In the genomic region with DNA sequence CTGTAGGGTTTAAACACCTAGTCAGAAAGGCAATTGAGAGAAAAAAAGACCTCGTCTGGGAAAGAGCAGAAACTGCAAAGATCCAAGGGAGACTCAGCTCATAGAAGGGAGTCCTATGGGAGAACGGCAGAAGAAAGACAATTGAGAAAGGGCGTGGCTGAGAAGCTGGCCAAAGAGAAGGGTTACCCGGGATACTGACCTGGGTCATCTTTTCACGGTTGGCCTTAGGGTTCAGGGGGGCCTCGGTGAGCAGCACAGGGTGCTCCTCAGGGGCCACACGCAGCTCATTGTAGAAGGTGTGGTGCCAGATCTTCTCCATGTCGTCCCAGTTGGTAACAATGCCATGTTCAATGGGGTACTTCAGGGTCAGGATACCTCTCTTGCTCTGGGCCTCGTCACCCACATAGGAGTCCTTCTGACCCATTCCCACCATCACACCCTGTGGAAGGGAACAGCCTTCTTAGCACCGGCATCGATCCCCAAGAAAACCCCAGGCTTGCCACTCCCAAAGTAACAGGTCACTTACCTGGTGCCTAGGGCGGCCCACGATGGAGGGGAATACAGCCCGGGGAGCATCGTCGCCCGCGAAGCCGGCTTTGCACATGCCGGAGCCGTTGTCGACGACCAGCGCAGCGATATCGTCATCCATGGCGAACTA, we compare ENCODE assay signal across 9 mouse cellular contexts. TPM values are rescaled to one million over a fixed set of nuclear protein-coding genes. Genes with fewer than 3 reads are reported as not detected.
DNase-seq lines count a peak whose midpoint lies in the region; ATAC-seq and TF ChIP-seq lines count a peak whose summit lies in the region.
"Had no signal": no experiment of that assay in that cellular context is flagged by ENCODE, and none has a peak within 500 bp of the region (broad histone marks: within the 10 kb centered on the region; RNA-seq: fewer than 3 reads in every experiment).

No protein-coding gene starts in this region.

- peaks cover 66% of the 10 kb centered on the region for H3K4me1 ChIP-seq in kidney, embryonic 15.5 days
- peaks cover 37% of the 10 kb centered on the region for H3K4me1 ChIP-seq in heart, postnatal 0 days (ENCODE audit: control insufficient read depth, insufficient read depth)
- H3K4me1 ChIP-seq in midbrain, embryonic 10.5 days: peaks cover 50% of the 10 kb centered on the region

- peak overlapping the region; percentile 86 for H3K4me3 ChIP-seq in kidney, embryonic 15.5 days (replicated peaks)
- peak overlapping the region; percentile 99 for H3K4me3 ChIP-seq in heart, postnatal 0 days (ENCODE audit: low read depth, low read length)
- peak overlapping the region; percentile 100 for H3K4me3 ChIP-seq in midbrain, embryonic 10.5 days

- peak overlapping the region; percentile 72 for H3K4me2 ChIP-seq in kidney, embryonic 15.5 days
- peak overlapping the region; percentile 87 for H3K4me2 ChIP-seq in heart, postnatal 0 days (ENCODE audit: low read depth, low read length)

- DNase-seq in kidney, postnatal 10 days: no peak
- peak; percentile 55 for DNase-seq in R1 (ENCODE audit: low read depth, low spot score)
- no peak for DNase-seq in heart, postnatal 0 days (ENCODE audit: low spot score)
- no peak for DNase-seq in midbrain, embryonic 10.5 days (ENCODE audit: low spot score)
- DNase-seq in adrenal gland, postnatal 25 days: no peak
- DNase-seq in urinary bladder, adult 2 months (ENCODE audit: low spot score): no peak
- no peak for DNase-seq in kidney, postnatal 36 days

- no peaks in the 10 kb centered on the region for H3K27me3 ChIP-seq in kidney, embryonic 15.5 days
- H3K27me3 ChIP-seq in heart, postnatal 0 days (ENCODE audit: control insufficient read depth, insufficient read depth, low read length): no peaks in the 10 kb centered on the region
- peaks cover 8% of the 10 kb centered on the region; the same call in 1 of the 2 replicates for H3K27me3 ChIP-seq in midbrain, embryonic 10.5 days (ENCODE audit: low read depth, poor library complexity, severe bottlenecking)
- H3K27me3 ChIP-seq: Patski had no signal

- no peak for TF ChIP-seq EP300 in heart, postnatal 0 days (IDR thresholded peaks at IDR 0.05; ENCODE audit: low read depth)

- 3% methylated on average over 27 of the region's 27 CpGs for WGBS in kidney, embryonic 15.5 days
- under 1% methylated on average over 27 of the region's 27 CpGs for WGBS in heart, postnatal 0 days
- 9% methylated on average over 27 of the region's 27 CpGs for WGBS in midbrain, embryonic 10.5 days

- H3K36me3 ChIP-seq in kidney, embryonic 15.5 days: peaks cover 51% of the 10 kb centered on the region
- H3K36me3 ChIP-seq in heart, postnatal 0 days (replicated peaks; ENCODE audit: control insufficient read depth, insufficient read depth, low read length): peaks cover 51% of the 10 kb centered on the region
- H3K36me3 ChIP-seq in midbrain, embryonic 10.5 days: peaks cover 55% of the 10 kb centered on the region

- peak overlapping the region; percentile 100 for H3K9ac ChIP-seq in kidney, embryonic 15.5 days
- peak overlapping the region; percentile 100 for H3K9ac ChIP-seq in heart, postnatal 0 days (replicated peaks; ENCODE audit: low read depth, low read length)

- H3K27ac ChIP-seq in kidney, embryonic 15.5 days: peak overlapping the region; percentile 100
- H3K27ac ChIP-seq in heart, postnatal 0 days (ENCODE audit: low read depth): peak overlapping the region; percentile 100
- H3K27ac ChIP-seq in midbrain, embryonic 10.5 days (replicated peaks): peak overlapping the region; percentile 100

- no peak for TF ChIP-seq CTCF in heart, postnatal 0 days (IDR thresholded peaks at IDR 0.05; ENCODE audit: low read depth)

- ATAC-seq in kidney, embryonic 15.5 days (replicated peaks; ENCODE audit: low FRiP score): no peak
- no peak for ATAC-seq in heart, postnatal 0 days (ENCODE audit: insufficient read depth, low read depth)

- no peaks in the 10 kb centered on the region for H3K9me3 ChIP-seq in kidney, embryonic 15.5 days (replicated peaks)
- H3K9me3 ChIP-seq in heart, postnatal 0 days (replicated peaks; ENCODE audit: control insufficient read depth, low read length): no peaks in the 10 kb centered on the region
- H3K9me3 ChIP-seq in midbrain, embryonic 10.5 days (replicated peaks): no peaks in the 10 kb centered on the region

RNA-seq across cellular contexts. Expression of a gene that starts 1.4 kb away (rescaled TPM):
- polyA plus RNA-seq in kidney, embryonic 15.5 days (2015; fragmentation: Nextera tagmentation; extraction: Ambion mirVana): 14,718 and 15,443 TPM in 2 replicates
- total RNA-seq in heart, postnatal 0 days (2014; rRNA removed; ENCODE audit: low replicate concordance): 2,129 and 2,574 TPM in 2 replicates
- 4,473 and 4,544 TPM in 2 replicates for polyA plus RNA-seq in heart, postnatal 0 days (2015; fragmentation: Nextera tagmentation; extraction: Ambion mirVana)
- 12,690 and 13,877 TPM in 2 replicates for polyA plus RNA-seq in midbrain, embryonic 10.5 days (2016; fragmentation: Nextera tagmentation; extraction: Ambion mirVana)
- total RNA-seq in adrenal gland, postnatal 25 days (2021): 2,846 and 3,181 TPM in 2 replicates
- polyA plus RNA-seq in urinary bladder, adult 2 months (2012; rRNA removed): 5,740 and 7,458 TPM in 2 replicates

RNA-seq across cellular contexts. Expression of a gene that starts 9.9 kb away (rescaled TPM):
- polyA plus RNA-seq in kidney, embryonic 15.5 days (2015; fragmentation: Nextera tagmentation; extraction: Ambion mirVana): 16.7 and 17.8 TPM in 2 replicates
- total RNA-seq in heart, postnatal 0 days (2014; rRNA removed; ENCODE audit: low replicate concordance): 12.5 and 17.8 TPM in 2 replicates
- 6.8 and 7.3 TPM in 2 replicates for polyA plus RNA-seq in heart, postnatal 0 days (2015; fragmentation: Nextera tagmentation; extraction: Ambion mirVana)
- polyA plus RNA-seq in midbrain, embryonic 10.5 days (2016; fragmentation: Nextera tagmentation; extraction: Ambion mirVana): 23.4 and 24.6 TPM in 2 replicates
- total RNA-seq in adrenal gland, postnatal 25 days (2021): 14.5 and 19.8 TPM in 2 replicates
- 7.0 and 8.4 TPM in 2 replicates for polyA plus RNA-seq in urinary bladder, adult 2 months (2012; rRNA removed)

RNA-seq across cellular contexts. Expression of a gene that starts 55.0 kb away (rescaled TPM):
- polyA plus RNA-seq in kidney, embryonic 15.5 days (2015; fragmentation: Nextera tagmentation; extraction: Ambion mirVana): 320 and 348 TPM in 2 replicates
- 101 and 104 TPM in 2 replicates for total RNA-seq in heart, postnatal 0 days (2014; rRNA removed; ENCODE audit: low replicate concordance)
- 77.9 and 78.7 TPM in 2 replicates for polyA plus RNA-seq in heart, postnatal 0 days (2015; fragmentation: Nextera tagmentation; extraction: Ambion mirVana)
- polyA plus RNA-seq in midbrain, embryonic 10.5 days (2016; fragmentation: Nextera tagmentation; extraction: Ambion mirVana): 675 and 709 TPM in 2 replicates
- total RNA-seq in adrenal gland, postnatal 25 days (2021): 36.1 and 51.3 TPM in 2 replicates
- 63.4 and 69.0 TPM in 2 replicates for polyA plus RNA-seq in urinary bladder, adult 2 months (2012; rRNA removed)
